In the genomic region with DNA sequence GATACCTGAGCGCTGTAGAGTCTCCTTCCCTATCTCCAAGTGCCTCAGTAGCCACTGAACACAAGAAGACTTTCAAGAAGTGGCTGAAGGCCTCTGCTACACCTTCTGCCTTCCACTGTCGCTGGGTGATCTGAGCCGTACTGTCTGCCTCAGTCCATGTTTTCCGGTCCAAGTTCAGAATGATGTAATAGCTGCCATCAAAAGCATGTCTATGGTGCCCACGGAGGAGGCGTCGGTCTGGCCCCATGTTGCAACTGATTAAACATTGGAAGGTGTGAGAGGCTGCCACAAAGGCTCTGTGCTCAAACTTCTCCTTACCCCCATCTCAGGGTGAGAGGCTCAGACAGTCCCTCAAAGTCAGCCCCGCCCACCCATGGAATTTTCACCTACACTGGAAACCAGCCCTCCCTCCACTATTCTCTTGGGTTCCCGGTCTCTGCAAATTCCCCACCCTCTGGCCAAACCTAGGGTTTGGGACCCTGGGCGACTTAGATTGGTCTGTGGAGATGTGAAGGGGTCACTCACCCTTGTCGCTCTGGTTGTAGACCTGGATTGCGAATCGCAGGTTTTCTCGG, we compare ENCODE assay signal across 1 mouse cellular context.
TF ChIP-seq lines count a peak whose summit lies in the region.

No protein-coding gene starts in this region.

TF ChIP-seq in ES-E14, 5 proteins besides CTCF, POLR2A, EP300 and RAD21:
- TF ChIP-seq HCFC1 (IDR thresholded peaks at IDR 0.05; ENCODE audit: borderline replicate concordance, insufficient read depth, low read length) (no peak), ZNF384 (IDR thresholded peaks at IDR 0.05; ENCODE audit: low read depth, low read length) (no peak), CHD2 (IDR thresholded peaks at IDR 0.05; ENCODE audit: low read depth, low read length) (no peak), ZC3H11A (IDR thresholded peaks at IDR 0.05; ENCODE audit: borderline replicate concordance, low read depth, low read length) (no peak), MAFK (IDR thresholded peaks at IDR 0.05; ENCODE audit: insufficient read depth, low read depth, low read length) (no peak)
